Mouse (Mus musculus) R1 (cell line): ENCODE data around the gene Rrp9.

ENCODE experiments used
- DNase-seq: peaks from one replicate; pipeline ENCODE4 v3.0.0-alpha.2; 2018; ENCODE audit warnings: low read depth, low spot score

Gene Rrp9

GRCm38 (mm10) chr9:106475663-106476001 is at the start of gene Rrp9:
Gene Rrp9, plus strand, starts transcription at chr9:106475963.
- no peak for DNase-seq

GRCm38 (mm10) chr9:106428719-106429220 is 47.0 kb upstream of the Rrp9 start:
- no peak for DNase-seq

GRCm38 (mm10) chr9:106429221-106430014 is 46.3 kb upstream of the Rrp9 start, which contains the start of gene Rpl29:
Gene Rpl29, plus strand, starts transcription at chr9:106429454.
- DNase-seq = peak; percentile 98

GRCm38 (mm10) chr9:106430015-106430264 is 45.8 kb upstream of the Rrp9 start:
- DNase-seq = no peak

- no peak for DNase-seq
Measured at GRCm38 (mm10) chr9:106433389-106433788, 42.4 kb upstream of the Rrp9 start.

GRCm38 (mm10) chr9:106436566-106436965 is 39.2 kb upstream of the Rrp9 start:
- no peak for DNase-seq

- no peak for DNase-seq
Measured at GRCm38 (mm10) chr9:106442680-106443079, 33.1 kb upstream of the Rrp9 start.

GRCm38 (mm10) chr9:106444836-106445235 is 30.9 kb upstream of the Rrp9 start:
- no peak for DNase-seq

GRCm38 (mm10) chr9:106447348-106447747 is 28.4 kb upstream of the Rrp9 start, which contains the start of the genes Abhd14b and Abhd14a:
Gene Abhd14b, plus strand, starts transcription at chr9:106447459.
Gene Abhd14a, minus strand, starts transcription at chr9:106447678.
- DNase-seq = peak; percentile 89

- no peak for DNase-seq
Measured at GRCm38 (mm10) chr9:106447951-106448350, 27.8 kb upstream of the Rrp9 start.

- DNase-seq = peak; percentile 75
Measured at GRCm38 (mm10) chr9:106448498-106449031, 27.2 kb upstream of the Rrp9 start.

- no peak for DNase-seq
Measured at GRCm38 (mm10) chr9:106449947-106450346, 25.8 kb upstream of the Rrp9 start.

- DNase-seq = peak; percentile 72
Measured at GRCm38 (mm10) chr9:106450661-106451060, 25.1 kb upstream of the Rrp9 start.

GRCm38 (mm10) chr9:106451298-106451697 is 24.5 kb upstream of the Rrp9 start:
- no peak for DNase-seq

- DNase-seq = no peak
Measured at GRCm38 (mm10) chr9:106451899-106452298, 23.9 kb upstream of the Rrp9 start.

GRCm38 (mm10) chr9:106452351-106452750 is 23.4 kb upstream of the Rrp9 start:
- no peak for DNase-seq

GRCm38 (mm10) chr9:106452821-106453220 is 22.9 kb upstream of the Rrp9 start:
- DNase-seq = peak; percentile 81

- peak; percentile 65 for DNase-seq
Measured at GRCm38 (mm10) chr9:106453271-106454070, 22.3 kb upstream of the Rrp9 start, which contains the start of gene Pcbp4. Gene Pcbp4, plus strand, starts transcription at chr9:106453291.

- peak; percentile 72 for DNase-seq
Measured at GRCm38 (mm10) chr9:106454071-106454761, 21.5 kb upstream of the Rrp9 start.

- DNase-seq = peak; percentile 90
Measured at GRCm38 (mm10) chr9:106454888-106455681, 20.7 kb upstream of the Rrp9 start.
